Mouse (Mus musculus) kidney, postnatal 10 days (tissue): Measurements from ENCODE around the gene Gm21858.
"Not testable (repeated sequence)": the region's sequence is repeated elsewhere in the genome, so short reads cannot be mapped to it uniquely, and the experiment has no call there.

Experiments used
- DNase-seq: peaks from one replicate; pipeline ENCODE4 v3.0.0; 2021; ENCODE audit warnings: mixed read lengths

Gm21858 gene

DNA sequence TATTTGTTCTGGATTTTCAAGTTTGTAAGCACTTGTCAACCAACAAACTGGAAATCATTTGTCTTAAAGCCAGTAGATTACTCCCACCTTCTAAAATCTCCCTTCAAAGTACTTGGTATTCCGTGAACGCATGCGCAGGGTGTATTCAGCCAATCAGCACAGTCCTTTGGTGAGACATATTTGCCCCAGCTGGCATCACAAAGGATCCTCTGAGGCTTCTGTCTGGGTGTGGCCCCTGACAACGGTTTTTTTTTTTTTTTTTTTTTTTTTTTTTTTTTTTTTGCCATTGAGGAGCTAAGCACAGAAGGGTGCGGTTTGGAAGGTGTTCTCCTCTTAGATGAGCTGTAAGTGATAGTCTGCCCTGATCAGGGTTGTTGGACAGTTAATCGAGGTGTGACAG, at the start of gene Gm21858:
Gene Gm21858, plus strand, starts transcription at position 301 of the 400 bp plus-strand sequence.
- DNase-seq = not testable (repeated sequence)
